In the genomic region with DNA sequence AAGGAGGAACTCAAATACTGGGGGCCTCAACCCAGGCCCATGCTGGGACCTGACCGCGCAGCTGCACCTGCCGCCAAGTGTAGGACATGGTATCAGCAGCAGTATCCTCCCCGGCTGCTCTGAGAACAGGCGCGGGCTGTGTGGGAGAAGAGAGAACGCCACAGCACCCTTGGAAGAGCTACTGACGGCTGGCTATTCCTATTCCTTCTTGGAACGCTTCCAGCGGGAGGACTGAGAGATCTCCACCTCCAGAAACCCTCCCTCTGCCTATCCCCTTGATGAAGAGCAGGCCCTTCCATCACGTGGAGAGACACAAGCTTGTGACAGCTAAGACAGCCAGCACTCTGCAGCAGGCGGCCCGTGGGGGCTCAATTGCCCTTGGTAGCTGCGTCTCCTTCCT, we compare ENCODE assay signal across 21 mouse cellular contexts. TPM values are rescaled to one million over a fixed set of nuclear protein-coding genes. Genes with fewer than 3 reads are reported as not detected.
DNase-seq lines count a peak whose midpoint lies in the region; ATAC-seq and TF ChIP-seq lines count a peak whose summit lies in the region.
"Had no signal": no experiment of that assay in that cellular context is flagged by ENCODE, and none has a peak within 500 bp of the region (broad histone marks: within the 10 kb centered on the region; RNA-seq: fewer than 3 reads in every experiment).

No protein-coding gene starts in this region.

- H3K27ac ChIP-seq in left cerebral cortex, adult 2 months: peak overlapping the region; percentile 71
- H3K27ac ChIP-seq: embryonic facial prominence, embryonic 12.5 days; forebrain, embryonic 15.5 days; neural tube, embryonic 13.5 days had no signal

- TF ChIP-seq CTCF in left cerebral cortex, adult 2 months (IDR thresholded peaks at IDR 0.05): no peak

- no peak for ATAC-seq in cerebellum, adult (ENCODE audit: insufficient number of reproducible peaks, low FRiP score, low TSS enrichment)
- ATAC-seq: forebrain, embryonic 15.5 days had no signal

- peak; percentile 32 for DNase-seq in cerebellum, adult 8-10 months
- peak; percentile 84 for DNase-seq in right cerebral cortex, adult 18-20 months
- no peak for DNase-seq in right cerebral cortex, postnatal 4 days
- DNase-seq in left cerebral cortex, adult 2 months (ENCODE audit: extremely low spot score in 1 of 2, low spot score in 2 of 2): peak; percentile 49 to 63
- peak; percentile 81 for DNase-seq in telencephalon, adult 2 months (ENCODE audit: low read depth, low spot score)
- DNase-seq in heart, adult 9 months (ENCODE audit: low spot score in 2 of 2): no peak
- DNase-seq in heart, adult 8-10 months (ENCODE audit: low spot score): no peak
- DNase-seq: adrenal gland, adult 8-10 months; gastrocnemius, postnatal 10 days; heart, adult 18-20 months; kidney, adult 18-20 months; kidney, postnatal 14 days; lung, postnatal 14 days; thymus, adult 18-20 months had no signal

- no peak overlapping the region for H3K4me3 ChIP-seq in left cerebral cortex, adult 2 months
- H3K4me3 ChIP-seq: embryonic facial prominence, embryonic 12.5 days; forebrain, embryonic 15.5 days; neural tube, embryonic 13.5 days had no signal

- intact Hi-C loops in left cerebral cortex, adult 2 months (cut with DNase I): loop anchor here (5.0 kb wide), 1 partner anchor 110 kb away; a partner anchor contains a TSS

RNA-seq across cellular contexts. Expression of a gene that starts 57.4 kb away (rescaled TPM):
- 10 to 100 TPM; 57.5 to 60.8 TPM for total RNA-seq in left cerebral cortex, adult 2 months (2021)
- not detected for total RNA-seq in heart, adult 8-10 months (2022)
- total RNA-seq: CH12.LX; common myeloid progenitor, adult 5-6 weeks; heart, adult 18-20 months; megakaryocyte-erythroid progenitor cell, adult 5-6 weeks had no signal

Comparison
In these comparisons a context has a peak if more than half of its experiments do, and no peak if none do; other contexts are left out.
1. DNase-seq: peak in cerebellum, adult 8-10 months (single experiment), right cerebral cortex, adult 18-20 months (single experiment), left cerebral cortex, adult 2 months (2 of 2) and telencephalon, adult 2 months (single experiment); none in right cerebral cortex, postnatal 4 days (single experiment), heart, adult 9 months (0 of 2) and heart, adult 8-10 months (single experiment).
2. RNA of a gene that starts 57.4 kb away (total RNA-seq): 57.5 to 60.8 TPM in left cerebral cortex, adult 2 months; not detected in heart, adult 8-10 months; every median in the first group is over 10 times any median in the second.